Comparison of ENCODE assay signal across 9 mouse cellular contexts in genomic region chr9:74109761-74110460, GRCm38 (mm10). TPM values are rescaled to one million over a fixed set of nuclear protein-coding genes. Genes with fewer than 3 reads are reported as not detected.
DNase-seq lines count a peak whose midpoint lies in the region; ATAC-seq and TF ChIP-seq lines count a peak whose summit lies in the region.
"Had no signal": no experiment of that assay in that cellular context is flagged by ENCODE, and none has a peak within 500 bp of the region (broad histone marks: within the 10 kb centered on the region; RNA-seq: fewer than 3 reads in every experiment).

Gene Wdr72 (plus strand): TSS chr9:74110356.

- H3K27me3 ChIP-seq in forebrain, embryonic 13.5 days: 0 out of 2 replicates have a peak, but pooled peaks cover 4% of the 10 kb centered on the region
- no peaks in the 10 kb centered on the region; the same call in 1 of the 2 replicates for H3K27me3 ChIP-seq in lung, embryonic 15.5 days
- no peaks in the 10 kb centered on the region for H3K27me3 ChIP-seq in small intestine, adult 2 months (ENCODE audit: control insufficient read depth, insufficient read depth, low read length)
- no peaks in the 10 kb centered on the region for H3K27me3 ChIP-seq in cerebellum, adult 2 months (ENCODE audit: control insufficient read depth, insufficient read depth, low read length)

- H3K4me1 ChIP-seq in forebrain, embryonic 13.5 days: peaks cover 5% of the 10 kb centered on the region; the same call in 1 of the 2 replicates
- H3K4me1 ChIP-seq in lung, embryonic 15.5 days: peaks cover 3% of the 10 kb centered on the region; the same call in 1 of the 2 replicates
- no peaks in the 10 kb centered on the region for H3K4me1 ChIP-seq in small intestine, adult 2 months (ENCODE audit: control insufficient read depth, insufficient read depth, insufficient read length, low read length)
- no peaks in the 10 kb centered on the region for H3K4me1 ChIP-seq in cerebellum, adult 2 months (ENCODE audit: control insufficient read depth, insufficient read depth, low read length)
- H3K4me1 ChIP-seq: megakaryocyte, embryonic 14.5 days had no signal

- no peak within 1 kb of the TSS for H3K27ac ChIP-seq in forebrain, embryonic 13.5 days
- H3K27ac ChIP-seq in lung, embryonic 15.5 days: no peak within 1 kb of the TSS
- no peak within 1 kb of the TSS for H3K27ac ChIP-seq in small intestine, adult 2 months (ENCODE audit: insufficient read depth, low read depth, low read length)
- no peak within 1 kb of the TSS for H3K27ac ChIP-seq in cerebellum, adult 2 months (ENCODE audit: insufficient read depth, low read length)

- TF ChIP-seq CTCF in small intestine, adult 2 months (IDR thresholded peaks at IDR 0.05; ENCODE audit: extremely low read depth, insufficient read length, insufficient replicate concordance, low read depth, low read length): no peak
- no peak for TF ChIP-seq CTCF in cerebellum, adult 2 months (IDR thresholded peaks at IDR 0.05; ENCODE audit: borderline replicate concordance, insufficient read depth, low read depth, low read length)

- peak within 1 kb of the TSS; percentile 48 for H3K4me2 ChIP-seq in forebrain, embryonic 13.5 days
- peak within 1 kb of the TSS; percentile 62 for H3K4me2 ChIP-seq in lung, embryonic 15.5 days

- H3K36me3 ChIP-seq in forebrain, embryonic 13.5 days (ENCODE audit: poor library complexity, severe bottlenecking): no peaks in the 10 kb centered on the region
- no peaks in the 10 kb centered on the region for H3K36me3 ChIP-seq in lung, embryonic 15.5 days
- H3K36me3 ChIP-seq in small intestine, adult 2 months (ENCODE audit: control insufficient read depth, insufficient read depth, low read length): no peaks in the 10 kb centered on the region

- peak within 1 kb of the TSS; percentile 13; the same call in 1 of the 2 replicates for H3K4me3 ChIP-seq in forebrain, embryonic 13.5 days
- peak within 1 kb of the TSS; percentile 34 for H3K4me3 ChIP-seq in lung, embryonic 15.5 days
- H3K4me3 ChIP-seq in small intestine, adult 2 months (ENCODE audit: low read depth, low read length): peak within 1 kb of the TSS; percentile 9; the same call in 1 of the 2 replicates
- no peak within 1 kb of the TSS for H3K4me3 ChIP-seq in cerebellum, adult 2 months (replicated peaks; ENCODE audit: insufficient read depth, low read depth, low read length)
- H3K4me3 ChIP-seq: megakaryocyte, embryonic 14.5 days had no signal

- H3K9ac ChIP-seq in forebrain, embryonic 13.5 days: no peak within 1 kb of the TSS
- H3K9ac ChIP-seq in lung, embryonic 15.5 days: peak within 1 kb of the TSS; percentile 22; the same call in 1 of the 2 replicates

- H3K9me3 ChIP-seq in forebrain, embryonic 13.5 days (replicated peaks): no peaks in the 10 kb centered on the region
- no peaks in the 10 kb centered on the region for H3K9me3 ChIP-seq in lung, embryonic 15.5 days

- no peak for TF ChIP-seq POLR2A in small intestine, adult 2 months (IDR thresholded peaks at IDR 0.05; ENCODE audit: low read depth, low read length)
- no peak for TF ChIP-seq POLR2A in cerebellum, adult 2 months (IDR thresholded peaks at IDR 0.05; ENCODE audit: borderline replicate concordance, insufficient read depth, low read length)

- 6% methylated on average over 16 of the region's 17 CpGs for WGBS in forebrain, embryonic 13.5 days
- 6% methylated on average over 16 of the region's 17 CpGs for WGBS in lung, embryonic 15.5 days
- 6% methylated on average over 17 of the region's 17 CpGs for WGBS in small intestine, adult 2 months
- WGBS in cerebellum, adult 2 months: 7% methylated on average over 16 of the region's 17 CpGs

- DNase-seq in embryo, embryonic 10.5 days (ENCODE audit: low spot score): peak; percentile 25
- DNase-seq in kidney, adult 9 months: peak; percentile 84
- DNase-seq in spleen, postnatal 14 days (ENCODE audit: low spot score in 2 of 2): no peak
- no peak for DNase-seq in cerebellum, adult 2 months
- DNase-seq in frontal cortex, postnatal 25 days (ENCODE audit: low spot score in 2 of 2): no peak

- ATAC-seq in forebrain, embryonic 13.5 days: no peak
- ATAC-seq in lung, embryonic 15.5 days (ENCODE audit: borderline replicate concordance, extremely low read depth, low FRiP score, low TSS enrichment): 0 out of 2 replicates have a peak, but pooled peaks have one; percentile 35

RNA-seq across cellular contexts. Expression of gene Wdr72, which starts in this region (rescaled TPM):
- polyA plus RNA-seq in forebrain, embryonic 13.5 days (2015; fragmentation: Nextera tagmentation; extraction: Ambion mirVana): 0.14 and 0.33 TPM in 2 replicates
- polyA plus RNA-seq in lung, embryonic 15.5 days (2015; fragmentation: Nextera tagmentation; extraction: Ambion mirVana): 0.43 and 0.49 TPM in 2 replicates
- 0.51 TPM in 1 of 2 replicates, not detected in the other for polyA plus RNA-seq in small intestine, adult 2 months (2012; rRNA removed)
- 0.18 and 0.24 TPM in 2 replicates for polyA plus RNA-seq in cerebellum, adult 2 months (2012; rRNA removed)

Comparison
In these comparisons a context has a peak if more than half of its experiments do, and no peak if none do; other contexts are left out.
1. Peak in ATAC-seq, H3K4me3 ChIP-seq, H3K9ac ChIP-seq and H3K4me2 ChIP-seq in lung, embryonic 15.5 days; RNA of the gene not detected or under 1 TPM.
2. DNase-seq: peak in embryo, embryonic 10.5 days (single experiment) and kidney, adult 9 months (single experiment); none in spleen, postnatal 14 days (0 of 2), cerebellum, adult 2 months (0 of 2) and frontal cortex, postnatal 25 days (0 of 2).